Mouse (Mus musculus) forebrain, postnatal 0 days (tissue): ENCODE data around the gene Ankrd65. TPM values are rescaled to one million over a fixed set of nuclear protein-coding genes. Genes with fewer than 3 reads are reported as not detected.

ENCODE experiments used
- ATAC-seq: fragments of 200-750 bp; cut with Nextera tagmentation; 2 replicates; pipeline ENCODE4 v1.8.0; 2017; ENCODE audit warnings: mild to moderate bottlenecking, moderate library complexity
- DNase-seq: peaks from one replicate; pipeline ENCODE4 v3.0.0-alpha.2; 2015
- H3K27ac ChIP-seq: fragments of 300-500 bp; sonication (generic); 2 replicates; pipeline ENCODE4 v1.5.1; 2014; ENCODE audit warnings: low read depth, mild to moderate bottlenecking, antibody characterized with exemption, low read length, moderate library complexity, mixed read lengths
- H3K27me3 ChIP-seq: fragments of 300-500 bp; sonication (generic); 2 replicates; pipeline ENCODE4 v1.6.1; 2014; ENCODE audit warnings: mild to moderate bottlenecking, low read length, mixed read lengths; ENCODE audit not compliant: insufficient read depth
- H3K36me3 ChIP-seq: fragments of 300-500 bp; sonication (generic); 2 replicates; pipeline ENCODE4 v1.6.1; 2014; ENCODE audit warnings: mild to moderate bottlenecking, moderate library complexity; ENCODE audit not compliant: insufficient read depth
- H3K4me1 ChIP-seq: fragments of 300-500 bp; sonication (generic); 2 replicates; pipeline ENCODE4 v1.6.1; 2014; ENCODE audit warnings: antibody characterized with exemption; ENCODE audit not compliant: insufficient read depth
- H3K4me2 ChIP-seq: fragments of 300-500 bp; sonication (generic); 2 replicates; pipeline ENCODE4 v1.6.1; 2014; ENCODE audit warnings: low read depth, mild to moderate bottlenecking, moderate library complexity
- H3K4me3 ChIP-seq: fragments of 300-500 bp; sonication (generic); 2 replicates; pipeline ENCODE4 v1.5.1; 2014; ENCODE audit warnings: low read depth, low read length, mixed read lengths
- H3K9ac ChIP-seq: fragments of 300-500 bp; sonication (generic); 2 replicates; pipeline ENCODE4 v1.6.1; 2014; ENCODE audit warnings: mild to moderate bottlenecking
- H3K9me3 ChIP-seq: fragments of 300-500 bp; sonication (generic); 2 replicates; pipeline ENCODE4 v1.6.1; 2016; ENCODE audit warnings: low read length
- CTCF ChIP-seq: sonication (generic); IDR thresholded peaks from 2 replicates; pipeline ENCODE4 v1.5.1; 2016; ENCODE audit warnings: antibody characterized with exemption, control low read depth, low read depth
- WGBS: fragments of 180-500 bp; shearing (Covaris S2); extraction: QIAGEN DNeasy Blood & Tissue Kit; methylation state at CpG from one replicate; pipeline ENCODE4 v1.1.7; 2014; 5-methylcytosine and 5-hydroxymethylcytosine counted together
- polyA plus RNA-seq: library from polyadenylated mRNA; unstranded; fragments of >200 nt; fragmentation: Nextera tagmentation; extraction: Ambion mirVana; gene quantifications from 2 replicates; pipeline ENCODE4 v1.2.1, GENCODE M21; 2015
- total RNA-seq: library from RNA; depleted of rRNA; stranded (reverse); fragments of >200 nt; gene quantifications from 2 replicates; pipeline ENCODE4 v1.2.3, GENCODE M21; 2014

Ankrd65 gene
- total and polyA plus RNA-seq, 2 experiments from 2014 or later = not detected

- 66% methylated on average over 2 of the region's 2 CpGs for WGBS
- Histone ChIP-seq H3K4me1 (no peaks in the 10 kb centered on the region), H3K4me3 (no peak overlapping the region), H3K4me2 (no peak overlapping the region), H3K9ac (no peak overlapping the region), H3K9me3 (no peaks in the 10 kb centered on the region), H3K36me3 (no peaks in the 10 kb centered on the region), H3K27ac (no peak overlapping the region), H3K27me3 (no peaks in the 10 kb centered on the region)
- no peak for TF ChIP-seq CTCF
- ATAC-seq (no peak), DNase-seq (no peak)
Measured at GRCm38 (mm10) chr4:155793730-155794129, 3.5 kb downstream of the Ankrd65 start.

- WGBS = 91% methylated on average over 1 of the region's 1 CpGs
- no peak overlapping the region for H3K4me3 ChIP-seq
- no peaks in the 10 kb centered on the region for H3K9me3 ChIP-seq
- no peak for TF ChIP-seq CTCF
- H3K27me3 ChIP-seq = no peaks in the 10 kb centered on the region; the same call in 1 of the 2 replicates
- no peak for ATAC-seq
- peaks cover 12% of the 10 kb centered on the region for H3K36me3 ChIP-seq
- DNase-seq = no peak
- no peak overlapping the region for H3K4me2 ChIP-seq
- no peak overlapping the region for H3K27ac ChIP-seq
- no peak overlapping the region for H3K9ac ChIP-seq
- peaks cover 11% of the 10 kb centered on the region for H3K4me1 ChIP-seq
Measured at GRCm38 (mm10) chr4:155802075-155802474, 11.8 kb downstream of the Ankrd65 start.

- H3K9me3 ChIP-seq = no peaks in the 10 kb centered on the region
- peak within 1 kb of the TSS; percentile 87 for H3K9ac ChIP-seq
- H3K4me3 ChIP-seq = peak within 1 kb of the TSS; percentile 83
- H3K27me3 ChIP-seq = no peaks in the 10 kb centered on the region; the same call in 1 of the 2 replicates
- DNase-seq = peak; percentile 32
- ATAC-seq = peak; percentile 68; the same call in 1 of the 2 replicates
- H3K4me2 ChIP-seq = peak within 1 kb of the TSS; percentile 58
- peak; percentile 31; the same call in 1 of the 2 replicates for TF ChIP-seq CTCF
- 8% methylated on average over 12 of the region's 12 CpGs for WGBS
- H3K36me3 ChIP-seq = peaks cover 18% of the 10 kb centered on the region
- H3K27ac ChIP-seq = peak within 1 kb of the TSS; percentile 79
- peaks cover 11% of the 10 kb centered on the region for H3K4me1 ChIP-seq
Measured at GRCm38 (mm10) chr4:155802741-155803339, 12.6 kb downstream of the Ankrd65 start, which contains the start of gene Mrpl20. Gene Mrpl20 (plus strand): TSS chr4:155802878.

GRCm38 (mm10) chr4:155803340-155804041, 13.3 kb downstream of the Ankrd65 start:
- Histone ChIP-seq H3K4me1 (peaks cover 11% of the 10 kb centered on the region), H3K9ac (peak overlapping the region; percentile 87), H3K4me3 (peak overlapping the region; percentile 83), H3K4me2 (peak overlapping the region; percentile 58), H3K27ac (peak overlapping the region; percentile 79), H3K36me3 (peaks cover 25% of the 10 kb centered on the region), H3K27me3 (no peaks in the 10 kb centered on the region; the same call in 1 of the 2 replicates), H3K9me3 (no peaks in the 10 kb centered on the region)
- ATAC-seq = peak; percentile 99
- TF ChIP-seq CTCF = no peak; the same call in 1 of the 2 replicates
- WGBS = under 1% methylated on average over 58 of the region's 58 CpGs
- DNase-seq = peak; percentile 96

- WGBS = 96% methylated on average over 3 of the region's 3 CpGs
- no peak for TF ChIP-seq CTCF
Measured at GRCm38 (mm10) chr4:155807841-155808240, 17.6 kb downstream of the Ankrd65 start.

GRCm38 (mm10) chr4:155811929-155812664, 21.9 kb downstream of the Ankrd65 start, which contains the start of gene Ccnl2:
Gene Ccnl2 (plus strand): TSS chr4:155812489.
- peak within 1 kb of the TSS; percentile 73 for H3K4me2 ChIP-seq
- 3% methylated on average over 56 of the region's 60 CpGs for WGBS
- peak within 1 kb of the TSS; percentile 90 for H3K27ac ChIP-seq
- TF ChIP-seq CTCF = peak; percentile 5; the same call in 1 of the 2 replicates
- peaks cover 9% of the 10 kb centered on the region; the same call in 1 of the 2 replicates for H3K4me1 ChIP-seq
- ATAC-seq (peak; percentile 99), DNase-seq (peak; percentile 99)
- H3K9ac ChIP-seq = peak within 1 kb of the TSS; percentile 99
- no peaks in the 10 kb centered on the region for H3K27me3 ChIP-seq
- peaks cover 53% of the 10 kb centered on the region for H3K36me3 ChIP-seq
- H3K4me3 ChIP-seq = peak within 1 kb of the TSS; percentile 99
- H3K9me3 ChIP-seq = no peaks in the 10 kb centered on the region

More at GRCm38 (mm10) chr4:155807841-155808240, 17.6 kb downstream of the Ankrd65 start:
- DNase-seq = no peak
- no peaks in the 10 kb centered on the region for H3K27me3 ChIP-seq
- H3K36me3 ChIP-seq = peaks cover 47% of the 10 kb centered on the region
- H3K27ac ChIP-seq = no peak overlapping the region
- no peak overlapping the region for H3K4me2 ChIP-seq
- no peak overlapping the region for H3K4me3 ChIP-seq
- H3K9ac ChIP-seq = no peak overlapping the region
- H3K9me3 ChIP-seq = no peaks in the 10 kb centered on the region
- H3K4me1 ChIP-seq = peaks cover 8% of the 10 kb centered on the region
- no peak for ATAC-seq
